Mouse (Mus musculus): ENCODE measurements around the gene Sumo3. TPM values are rescaled to one million over a fixed set of nuclear protein-coding genes. Genes with fewer than 3 reads are reported as not detected.

Gene Sumo3
- total and polyA plus RNA-seq, 2 experiments from 2014 or later = 218 to 348 TPM

- no peak for ATAC-seq
- Histone ChIP-seq H3K4me2 (ENCODE audit: low read depth, low read length) (no peak overlapping the region), H3K9me3 (ENCODE audit: low read length) (no peaks in the 10 kb centered on the region), H3K27me3 (ENCODE audit: insufficient read depth, low read length) (no peaks in the 10 kb centered on the region), H3K36me3 (ENCODE audit: insufficient read depth, low read length) (peaks cover 29% of the 10 kb centered on the region; the same call in 1 of the 2 replicates), H3K27ac (no peak overlapping the region), H3K4me3 (ENCODE audit: low read length) (no peak overlapping the region), H3K4me1 (ENCODE audit: insufficient read depth, low read length) (peaks cover 13% of the 10 kb centered on the region; the same call in 1 of the 2 replicates), H3K9ac (replicated peaks; ENCODE audit: low read length) (0 out of 2 replicates have a peak overlapping the region, but pooled peaks have one; percentile 13)
- no peak for TF ChIP-seq CTCF (IDR thresholded peaks at IDR 0.05; ENCODE audit: low read depth)
- WGBS = 85% methylated on average over 8 of the region's 8 CpGs
- peak; percentile 37 for DNase-seq (ENCODE audit: low spot score)
These were observed 4.5 kb downstream of the Sumo3 start for GRCm38 (mm10) chr10:77610221-77610961.

- Histone ChIP-seq H3K27me3 (ENCODE audit: insufficient read depth, low read length) (no peaks in the 10 kb centered on the region), H3K27ac (peak overlapping the region; percentile 36; the same call in 1 of the 2 replicates), H3K4me2 (ENCODE audit: low read depth, low read length) (no peak overlapping the region), H3K36me3 (ENCODE audit: insufficient read depth, low read length) (peaks cover 55% of the 10 kb centered on the region), H3K4me3 (ENCODE audit: low read length) (no peak overlapping the region), H3K9me3 (ENCODE audit: low read length) (no peaks in the 10 kb centered on the region), H3K9ac (replicated peaks; ENCODE audit: low read length) (no peak overlapping the region), H3K4me1 (ENCODE audit: insufficient read depth, low read length) (no peaks in the 10 kb centered on the region)
- no peak for TF ChIP-seq CTCF (IDR thresholded peaks at IDR 0.05; ENCODE audit: low read depth)
- 84% methylated on average over 3 of the region's 3 CpGs for WGBS
- ATAC-seq (no peak), DNase-seq (ENCODE audit: low spot score) (peak; percentile 19)
These were observed 7.5 kb downstream of the Sumo3 start for GRCm38 (mm10) chr10:77613409-77613808.

GRCm38 (mm10) chr10:77615647-77616046 is 9.8 kb downstream of the Sumo3 start:
- TF ChIP-seq CTCF (IDR thresholded peaks at IDR 0.05; ENCODE audit: low read depth) = no peak
- Histone ChIP-seq H3K36me3 (ENCODE audit: insufficient read depth, low read length) (peaks cover 53% of the 10 kb centered on the region), H3K4me3 (ENCODE audit: low read length) (no peak overlapping the region), H3K4me1 (ENCODE audit: insufficient read depth, low read length) (no peaks in the 10 kb centered on the region), H3K9ac (replicated peaks; ENCODE audit: low read length) (no peak overlapping the region), H3K27ac (no peak overlapping the region), H3K27me3 (ENCODE audit: insufficient read depth, low read length) (no peaks in the 10 kb centered on the region), H3K4me2 (ENCODE audit: low read depth, low read length) (no peak overlapping the region), H3K9me3 (ENCODE audit: low read length) (no peaks in the 10 kb centered on the region)
- 96% methylated on average over 8 of the region's 8 CpGs for WGBS
- DNase-seq (ENCODE audit: low spot score) (no peak), ATAC-seq (no peak)

GRCm38 (mm10) chr10:77616166-77616565 is 10.3 kb downstream of the Sumo3 start:
- Histone ChIP-seq H3K9ac (replicated peaks; ENCODE audit: low read length) (no peak overlapping the region), H3K9me3 (ENCODE audit: low read length) (no peaks in the 10 kb centered on the region), H3K4me3 (ENCODE audit: low read length) (no peak overlapping the region), H3K27me3 (ENCODE audit: insufficient read depth, low read length) (no peaks in the 10 kb centered on the region), H3K4me1 (ENCODE audit: insufficient read depth, low read length) (no peaks in the 10 kb centered on the region), H3K36me3 (ENCODE audit: insufficient read depth, low read length) (peaks cover 48% of the 10 kb centered on the region), H3K4me2 (ENCODE audit: low read depth, low read length) (no peak overlapping the region), H3K27ac (no peak overlapping the region)
- no peak for DNase-seq (ENCODE audit: low spot score)
- no peak for ATAC-seq
- peak; percentile 29; the same call in 1 of the 2 replicates for TF ChIP-seq CTCF (IDR thresholded peaks at IDR 0.05; ENCODE audit: low read depth)
- WGBS = 92% methylated on average over 9 of the region's 9 CpGs

DNA sequence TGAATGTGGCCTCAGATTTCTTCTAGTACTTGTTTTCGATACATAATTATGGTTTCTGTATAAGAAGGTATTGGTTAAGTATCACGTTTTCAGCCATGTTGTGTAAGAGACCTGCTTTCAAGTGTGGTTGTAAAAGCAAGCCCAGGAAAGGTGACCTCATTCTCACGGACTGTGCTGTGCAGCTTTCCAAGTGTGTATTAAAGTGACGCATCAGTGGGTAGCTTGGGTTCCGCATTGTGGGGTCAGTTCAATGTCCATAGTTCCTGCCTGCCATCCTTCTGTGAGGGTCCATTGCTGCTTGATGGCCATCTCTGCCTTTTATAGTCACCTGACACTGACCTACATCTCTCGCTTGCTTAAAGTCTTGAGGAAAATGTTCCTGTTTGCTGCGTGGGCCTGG is 11.0 kb downstream of the Sumo3 start:
- DNase-seq (ENCODE audit: low spot score) (no peak), ATAC-seq (no peak)
- no peak overlapping the region for H3K4me3 ChIP-seq (ENCODE audit: low read length)
- no peaks in the 10 kb centered on the region for H3K9me3 ChIP-seq (ENCODE audit: low read length)
- TF ChIP-seq CTCF (IDR thresholded peaks at IDR 0.05; ENCODE audit: low read depth) = no peak
- H3K27me3 ChIP-seq (ENCODE audit: insufficient read depth, low read length) = no peaks in the 10 kb centered on the region
- WGBS = 88% methylated on average over 7 of the region's 7 CpGs
- peaks cover 42% of the 10 kb centered on the region for H3K36me3 ChIP-seq (ENCODE audit: insufficient read depth, low read length)
- no peak overlapping the region for H3K9ac ChIP-seq (replicated peaks; ENCODE audit: low read length)
- H3K4me1 ChIP-seq (ENCODE audit: insufficient read depth, low read length) = no peaks in the 10 kb centered on the region
- H3K27ac ChIP-seq = no peak overlapping the region
- H3K4me2 ChIP-seq (ENCODE audit: low read depth, low read length) = no peak overlapping the region

DNA sequence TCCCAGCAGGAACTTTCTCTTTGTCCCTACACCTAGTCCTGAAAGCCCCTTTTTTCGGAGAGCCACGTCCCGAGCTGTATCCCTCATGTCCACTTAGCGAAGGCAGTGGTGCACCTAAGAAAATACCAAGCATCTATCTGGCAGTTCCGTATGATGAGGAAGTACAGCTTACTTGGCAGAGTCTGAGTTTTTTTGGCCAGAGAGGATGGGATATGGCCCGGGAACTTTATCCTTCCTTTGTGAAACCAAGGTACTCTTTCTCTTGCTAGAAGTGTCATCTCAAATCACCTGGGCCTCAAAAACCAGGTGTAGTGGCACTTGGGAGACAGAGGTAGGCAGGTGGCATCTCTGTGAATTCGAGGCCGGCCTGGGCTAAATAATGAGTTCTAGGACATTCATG is 15.6 kb downstream of the Sumo3 start:
- no peak for TF ChIP-seq CTCF (IDR thresholded peaks at IDR 0.05; ENCODE audit: low read depth)
- H3K4me3 ChIP-seq (ENCODE audit: low read length) = peak overlapping the region; percentile 95
- peak overlapping the region; percentile 85 for H3K27ac ChIP-seq
- H3K27me3 ChIP-seq (ENCODE audit: insufficient read depth, low read length) = no peaks in the 10 kb centered on the region
- H3K36me3 ChIP-seq (ENCODE audit: insufficient read depth, low read length) = peaks cover 16% of the 10 kb centered on the region; the same call in 1 of the 2 replicates
- no peak for DNase-seq (ENCODE audit: low spot score)
- WGBS = 79% methylated on average over 8 of the region's 8 CpGs
- no peaks in the 10 kb centered on the region for H3K9me3 ChIP-seq (ENCODE audit: low read length)
- no peak for ATAC-seq
- peak overlapping the region; percentile 92 for H3K4me2 ChIP-seq (ENCODE audit: low read depth, low read length)
- H3K9ac ChIP-seq (replicated peaks; ENCODE audit: low read length) = peak overlapping the region; percentile 99
- H3K4me1 ChIP-seq (ENCODE audit: insufficient read depth, low read length) = peaks cover 12% of the 10 kb centered on the region; the same call in 1 of the 2 replicates
